Mouse (Mus musculus): ENCODE measurements at regions not wholly inside any gene's neighbourhood (a gene's known extent, or its start where the extent isn't known, plus 50 kb on each side); places are given as distances from the start of the nearest gene placed in this dataset.

- no peak for DNase-seq
These were observed 70.9 kb upstream of the Slc25a33 start for GRCm38 (mm10) chr4:149844971-149845370.

GRCm38 (mm10) chr4:149843736-149844135 lies 69.7 kb upstream of the Slc25a33 start:
- no peak for DNase-seq

- DNase-seq: no peak
These were observed 68.8 kb upstream of the Slc25a33 start for GRCm38 (mm10) chr4:149842906-149843305.

GRCm38 (mm10) chr4:149841856-149842255 lies 67.8 kb upstream of the Slc25a33 start:
- no peak for DNase-seq

- DNase-seq: peak; percentile 89
These were observed 66.6 kb upstream of the Slc25a33 start for GRCm38 (mm10) chr4:149840511-149841292.

GRCm38 (mm10) chr4:149838682-149839081 lies 64.6 kb upstream of the Slc25a33 start:
- DNase-seq: no peak

GRCm38 (mm10) chr4:149834646-149835156 lies 60.6 kb upstream of the Slc25a33 start:
- DNase-seq: no peak

- no peak for DNase-seq
These were observed 58.5 kb upstream of the Slc25a33 start for GRCm38 (mm10) chr4:149832446-149833101.

GRCm38 (mm10) chr4:149830551-149831192 lies 56.6 kb upstream of the Slc25a33 start:
- DNase-seq: no peak

- DNase-seq: no peak
These were observed 55.9 kb upstream of the Slc25a33 start for GRCm38 (mm10) chr4:149829964-149830363.

GRCm38 (mm10) chr4:149827784-149828183 lies 53.7 kb upstream of the Slc25a33 start:
- DNase-seq: no peak

Data from right cerebral cortex, adult 18-20 months (tissue).